Mouse (Mus musculus): ENCODE data around the gene Rora. TPM values are rescaled to one million over a fixed set of nuclear protein-coding genes. Genes with fewer than 3 reads are reported as not detected.

Rora gene
- polyA plus RNA-seq, 1 experiment, result 4.7 TPM

GRCm38 (mm10) chr9:69397432-69397759 lies 743.8 kb downstream of the Rora start:
- H3K27ac ChIP-seq (ENCODE audit: control insufficient read depth, insufficient read depth, low read length), result no peak overlapping the region
- no peaks in the 10 kb centered on the region for H3K27me3 ChIP-seq (ENCODE audit: control insufficient read depth, insufficient read depth, low read length)
- no peak for TF ChIP-seq CTCF (IDR thresholded peaks at IDR 0.05; ENCODE audit: borderline replicate concordance, control insufficient read depth, extremely low read depth, insufficient read depth, low read length, poor library complexity)
- TF ChIP-seq POLR2A (IDR thresholded peaks at IDR 0.05; ENCODE audit: control insufficient read depth, extremely low read depth, insufficient read depth, low read length, poor library complexity), result no peak
- no peak for DNase-seq
- no peaks in the 10 kb centered on the region for H3K36me3 ChIP-seq (ENCODE audit: control insufficient read depth, insufficient read depth, low read length)
- peaks cover 9% of the 10 kb centered on the region for H3K4me1 ChIP-seq (replicated peaks; ENCODE audit: control insufficient read depth, insufficient read depth, low read length)
- H3K4me3 ChIP-seq (ENCODE audit: control insufficient read depth, insufficient read depth, low read length), result peak overlapping the region; percentile 97
- WGBS, result 59% methylated on average over 2 of the region's 2 CpGs

DNA sequence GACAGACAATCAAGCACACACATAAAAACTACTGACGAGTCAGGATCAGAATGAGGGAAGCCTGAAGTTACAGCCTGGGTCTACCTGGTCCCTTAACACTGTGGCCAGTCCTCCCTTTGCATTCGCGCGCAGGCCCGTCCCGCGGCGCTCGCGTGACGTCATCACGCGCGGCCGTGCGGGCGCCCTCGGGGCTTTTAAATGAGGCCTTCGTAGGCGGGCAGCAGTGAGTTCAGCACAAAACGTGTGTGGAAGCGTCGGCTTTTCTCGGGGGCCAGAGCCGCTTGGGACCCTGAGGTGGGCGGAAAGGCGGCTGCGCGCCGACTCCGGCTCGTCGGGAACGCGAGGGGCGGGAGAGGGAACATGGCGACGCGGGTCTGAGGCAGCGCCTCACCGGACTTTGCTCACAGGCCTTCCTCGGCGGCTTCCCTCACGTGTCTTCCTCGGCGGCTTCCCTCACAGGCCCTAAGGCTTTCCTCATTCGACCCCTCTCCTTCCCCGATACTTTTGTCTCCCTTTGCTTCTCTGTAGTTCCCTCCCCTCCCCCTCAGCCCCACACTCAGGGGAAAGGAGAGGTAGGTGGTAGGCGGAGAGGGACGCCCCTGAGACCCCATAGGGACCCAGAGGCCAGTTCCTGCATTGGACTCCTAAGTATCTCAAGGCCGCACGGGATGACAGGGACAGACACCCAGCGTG lies 744.3 kb downstream of the Rora start, which contains the start of gene Ice2:
Gene Ice2 (plus strand): TSS at position 147 of the 693 bp plus-strand sequence.
- Histone ChIP-seq H3K4me1 (replicated peaks; ENCODE audit: control insufficient read depth, insufficient read depth, low read length) (peaks cover 9% of the 10 kb centered on the region), H3K27me3 (ENCODE audit: control insufficient read depth, insufficient read depth, low read length) (no peaks in the 10 kb centered on the region), H3K4me3 (ENCODE audit: control insufficient read depth, insufficient read depth, low read length) (peak within 1 kb of the TSS; percentile 97), H3K36me3 (ENCODE audit: control insufficient read depth, insufficient read depth, low read length) (no peaks in the 10 kb centered on the region), H3K27ac (ENCODE audit: control insufficient read depth, insufficient read depth, low read length) (peak within 1 kb of the TSS; percentile 56)
- TF ChIP-seq POLR2A (IDR thresholded peaks at IDR 0.05; ENCODE audit: control insufficient read depth, extremely low read depth, insufficient read depth, low read length, poor library complexity) (peak; percentile 49; the same call in 1 of the 2 replicates), CTCF (IDR thresholded peaks at IDR 0.05; ENCODE audit: borderline replicate concordance, control insufficient read depth, extremely low read depth, insufficient read depth, low read length, poor library complexity) (peak; percentile 33; the same call in 1 of the 2 replicates)
- DNase-seq, result peak; percentile 68
- under 1% methylated on average over 53 of the region's 53 CpGs for WGBS

DNA sequence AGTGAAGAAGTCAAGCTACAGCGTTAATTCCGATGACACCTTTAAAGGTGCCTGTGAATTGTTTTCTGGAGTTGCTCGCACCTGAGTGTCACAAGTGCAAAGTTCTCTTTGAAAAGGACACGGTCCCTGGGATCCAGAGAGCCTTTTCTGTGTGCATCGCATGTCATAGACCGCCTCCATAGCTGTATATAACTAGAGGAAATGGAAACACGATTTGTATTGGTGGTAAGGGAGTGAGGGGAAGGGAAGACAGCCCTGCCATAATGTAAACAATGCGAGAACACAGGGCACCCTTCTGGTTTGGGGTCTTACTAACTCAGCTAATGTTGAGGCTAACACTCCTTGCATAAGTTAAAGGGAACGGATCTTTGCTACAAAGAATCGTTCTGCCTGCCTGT lies 744.9 kb downstream of the Rora start:
- TF ChIP-seq POLR2A (IDR thresholded peaks at IDR 0.05; ENCODE audit: control insufficient read depth, extremely low read depth, insufficient read depth, low read length, poor library complexity), result no peak
- TF ChIP-seq CTCF (IDR thresholded peaks at IDR 0.05; ENCODE audit: borderline replicate concordance, control insufficient read depth, extremely low read depth, insufficient read depth, low read length, poor library complexity), result no peak
- DNase-seq, result no peak
- no peaks in the 10 kb centered on the region for H3K27me3 ChIP-seq (ENCODE audit: control insufficient read depth, insufficient read depth, low read length)
- peaks cover 9% of the 10 kb centered on the region for H3K4me1 ChIP-seq (replicated peaks; ENCODE audit: control insufficient read depth, insufficient read depth, low read length)
- WGBS, result 11% methylated on average over 10 of the region's 10 CpGs
- peak overlapping the region; percentile 56 for H3K27ac ChIP-seq (ENCODE audit: control insufficient read depth, insufficient read depth, low read length)
- H3K4me3 ChIP-seq (ENCODE audit: control insufficient read depth, insufficient read depth, low read length), result peak overlapping the region; percentile 97
- H3K36me3 ChIP-seq (ENCODE audit: control insufficient read depth, insufficient read depth, low read length), result no peaks in the 10 kb centered on the region

DNA sequence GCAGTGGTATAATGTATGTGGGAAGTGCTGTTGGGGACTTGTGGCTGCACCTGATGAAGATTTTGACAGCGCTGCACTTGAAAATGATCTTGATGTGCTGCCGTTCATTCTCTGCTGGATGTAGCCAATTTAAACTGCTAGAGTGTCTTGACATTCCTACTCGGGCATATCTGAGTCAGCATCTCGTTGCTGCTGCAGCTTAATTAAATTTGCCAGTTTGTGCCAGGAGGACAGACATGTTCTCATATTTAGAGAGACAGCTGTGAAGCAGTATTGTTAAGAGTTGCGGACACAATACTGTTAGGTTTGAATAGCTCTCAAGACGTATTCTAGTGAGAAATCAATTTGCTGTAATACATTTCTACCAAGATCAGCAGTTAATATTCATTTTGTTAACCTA lies 751.1 kb downstream of the Rora start:
- WGBS, result 96% methylated on average over 6 of the region's 6 CpGs
- Histone ChIP-seq H3K27me3 (ENCODE audit: control insufficient read depth, insufficient read depth, low read length) (no peaks in the 10 kb centered on the region), H3K36me3 (ENCODE audit: control insufficient read depth, insufficient read depth, low read length) (peaks cover 3% of the 10 kb centered on the region; the same call in 1 of the 2 replicates), H3K4me1 (replicated peaks; ENCODE audit: control insufficient read depth, insufficient read depth, low read length) (no peaks in the 10 kb centered on the region), H3K27ac (ENCODE audit: control insufficient read depth, insufficient read depth, low read length) (no peak overlapping the region), H3K4me3 (ENCODE audit: control insufficient read depth, insufficient read depth, low read length) (no peak overlapping the region)
- DNase-seq, result no peak
- TF ChIP-seq CTCF (IDR thresholded peaks at IDR 0.05; ENCODE audit: borderline replicate concordance, control insufficient read depth, extremely low read depth, insufficient read depth, low read length, poor library complexity), result no peak
- TF ChIP-seq POLR2A (IDR thresholded peaks at IDR 0.05; ENCODE audit: control insufficient read depth, extremely low read depth, insufficient read depth, low read length, poor library complexity), result no peak

DNA sequence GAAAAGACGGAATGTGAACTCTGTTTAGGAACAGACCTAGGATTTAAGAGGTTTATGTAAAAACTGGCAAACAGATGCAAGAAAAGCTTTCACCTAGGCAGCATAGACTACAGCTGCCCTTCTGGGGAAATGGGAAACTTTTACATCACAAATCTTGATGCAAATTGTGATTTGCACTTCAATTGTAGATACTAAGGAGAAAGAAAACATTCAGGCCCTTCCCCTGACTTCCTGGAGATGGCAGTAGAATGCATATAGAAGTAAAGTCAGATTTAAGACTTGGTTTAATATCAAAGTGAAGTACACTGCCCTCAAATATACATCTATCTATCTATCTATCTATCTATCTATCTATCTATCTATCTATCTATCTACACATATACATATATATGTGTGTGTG lies 765.9 kb downstream of the Rora start:
- WGBS, result 98% methylated on average over 1 of the region's 1 CpGs
- no peak overlapping the region for H3K4me3 ChIP-seq (ENCODE audit: control insufficient read depth, insufficient read depth, low read length)
- no peaks in the 10 kb centered on the region for H3K27me3 ChIP-seq (ENCODE audit: control insufficient read depth, insufficient read depth, low read length)
- H3K36me3 ChIP-seq (ENCODE audit: control insufficient read depth, insufficient read depth, low read length), result peaks cover 31% of the 10 kb centered on the region
- TF ChIP-seq CTCF (IDR thresholded peaks at IDR 0.05; ENCODE audit: borderline replicate concordance, control insufficient read depth, extremely low read depth, insufficient read depth, low read length, poor library complexity) (no peak), POLR2A (IDR thresholded peaks at IDR 0.05; ENCODE audit: control insufficient read depth, extremely low read depth, insufficient read depth, low read length, poor library complexity) (no peak)
- no peaks in the 10 kb centered on the region for H3K4me1 ChIP-seq (replicated peaks; ENCODE audit: control insufficient read depth, insufficient read depth, low read length)
- DNase-seq, result peak; percentile 24
- H3K27ac ChIP-seq (ENCODE audit: control insufficient read depth, insufficient read depth, low read length), result no peak overlapping the region

GRCm38 (mm10) chr9:69430531-69430930 lies 776.9 kb downstream of the Rora start:
- TF ChIP-seq CTCF (IDR thresholded peaks at IDR 0.05; ENCODE audit: borderline replicate concordance, control insufficient read depth, extremely low read depth, insufficient read depth, low read length, poor library complexity), result no peak
- TF ChIP-seq POLR2A (IDR thresholded peaks at IDR 0.05; ENCODE audit: control insufficient read depth, extremely low read depth, insufficient read depth, low read length, poor library complexity), result no peak
- Histone ChIP-seq H3K4me1 (replicated peaks; ENCODE audit: control insufficient read depth, insufficient read depth, low read length) (no peaks in the 10 kb centered on the region), H3K36me3 (ENCODE audit: control insufficient read depth, insufficient read depth, low read length) (peaks cover 16% of the 10 kb centered on the region), H3K27ac (ENCODE audit: control insufficient read depth, insufficient read depth, low read length) (no peak overlapping the region), H3K4me3 (ENCODE audit: control insufficient read depth, insufficient read depth, low read length) (no peak overlapping the region), H3K27me3 (ENCODE audit: control insufficient read depth, insufficient read depth, low read length) (no peaks in the 10 kb centered on the region)
- 92% methylated on average over 3 of the region's 3 CpGs for WGBS
- no peak for DNase-seq

Data from thymus, adult 2 months (tissue).